8 mouse cellular contexts compared by ENCODE assay signal in the genomic region with DNA sequence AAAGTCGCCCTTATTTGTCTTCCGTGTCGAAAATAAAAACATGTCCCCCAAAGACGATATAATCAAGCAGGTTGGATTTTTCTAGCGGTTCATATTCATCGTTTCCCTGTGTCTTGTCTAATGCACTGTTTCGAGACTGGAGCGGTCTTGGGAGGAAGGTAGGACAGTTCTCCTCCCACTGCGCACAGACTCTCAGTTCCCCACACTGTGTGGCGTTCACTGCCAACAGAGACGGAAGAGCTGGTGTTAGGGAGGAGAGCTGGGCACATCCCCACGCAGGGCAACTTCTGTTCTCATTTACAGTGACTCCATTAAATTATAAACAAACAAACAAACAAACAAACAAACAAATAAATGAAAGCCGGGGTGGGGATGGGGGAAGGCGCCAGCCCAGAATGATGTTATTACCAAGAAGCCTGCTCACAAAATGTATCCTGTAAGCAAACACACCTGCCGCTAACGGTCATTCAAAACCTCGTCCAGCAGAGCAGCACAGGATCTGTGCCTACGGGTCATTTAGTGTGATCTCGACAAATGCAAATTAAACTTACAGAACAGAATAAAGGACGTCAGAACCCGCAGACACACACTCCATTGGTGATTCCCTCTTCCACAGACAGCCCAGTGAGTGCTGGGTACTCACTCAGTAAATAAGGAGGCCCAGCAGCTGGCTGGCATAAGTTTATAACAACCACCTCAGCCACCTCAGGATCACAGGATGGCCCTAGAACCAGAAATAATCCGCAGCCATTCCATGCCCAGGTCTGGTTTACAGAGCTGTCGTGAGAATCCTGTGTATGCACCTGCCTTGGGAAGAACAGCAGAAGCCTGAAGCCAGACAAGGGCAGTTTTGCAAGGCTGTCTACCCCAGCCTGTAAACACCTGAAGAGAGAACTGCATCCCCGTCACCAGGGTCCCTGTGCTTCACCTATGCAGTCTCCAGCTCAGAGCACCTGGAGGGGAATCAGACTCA.
DNase-seq lines count a peak whose midpoint lies in the region; ATAC-seq and TF ChIP-seq lines count a peak whose summit lies in the region.

No protein-coding gene starts in this region.

- peaks cover 59% of the 10 kb centered on the region for H3K4me1 ChIP-seq in embryonic facial prominence, embryonic 15.5 days
- H3K4me1 ChIP-seq in intestine, postnatal 0 days (replicated peaks; ENCODE audit: control insufficient read depth, insufficient read depth, low read length) = no peaks in the 10 kb centered on the region; the same call in 1 of the 2 replicates
- H3K4me1 ChIP-seq in neural tube, embryonic 14.5 days (ENCODE audit: control insufficient read depth, insufficient read depth, low read length) = peaks cover 49% of the 10 kb centered on the region

- H3K27ac ChIP-seq in embryonic facial prominence, embryonic 15.5 days (replicated peaks) = peak overlapping the region; percentile 45; the same call in 1 of the 2 replicates
- H3K27ac ChIP-seq in intestine, postnatal 0 days (ENCODE audit: low read depth, low read length) = 0 out of 2 replicates have a peak overlapping the region, but pooled peaks have one; percentile 16
- H3K27ac ChIP-seq in neural tube, embryonic 14.5 days (ENCODE audit: low read depth, low read length) = peak overlapping the region; percentile 93

- peak overlapping the region; percentile 26 for H3K4me3 ChIP-seq in embryonic facial prominence, embryonic 15.5 days (replicated peaks)
- peak overlapping the region; percentile 16 for H3K4me3 ChIP-seq in intestine, postnatal 0 days (ENCODE audit: low read depth, low read length)
- peak overlapping the region; percentile 20 for H3K4me3 ChIP-seq in neural tube, embryonic 14.5 days (ENCODE audit: low read depth, low read length)

- ATAC-seq in embryonic facial prominence, embryonic 15.5 days (ENCODE audit: insufficient number of reproducible peaks, low FRiP score, low TSS enrichment, low read depth) = no peak; the same call in 1 of the 2 replicates
- peak; percentile 39; the same call in 1 of the 2 replicates for ATAC-seq in intestine, postnatal 0 days
- peak; percentile 83 for ATAC-seq in neural tube, embryonic 14.5 days (ENCODE audit: low read depth)

- H3K9ac ChIP-seq in embryonic facial prominence, embryonic 15.5 days = peak overlapping the region; percentile 31; the same call in 1 of the 2 replicates
- no peak overlapping the region for H3K9ac ChIP-seq in intestine, postnatal 0 days (ENCODE audit: low read depth, low read length)
- peak overlapping the region; percentile 65 for H3K9ac ChIP-seq in neural tube, embryonic 14.5 days (replicated peaks; ENCODE audit: low read depth, low read length)

- H3K9me3 ChIP-seq in embryonic facial prominence, embryonic 15.5 days (replicated peaks) = no peaks in the 10 kb centered on the region
- H3K9me3 ChIP-seq in intestine, postnatal 0 days (ENCODE audit: control insufficient read depth) = no peaks in the 10 kb centered on the region
- H3K9me3 ChIP-seq in neural tube, embryonic 14.5 days (ENCODE audit: control insufficient read depth, low read length) = no peaks in the 10 kb centered on the region

- H3K4me2 ChIP-seq in embryonic facial prominence, embryonic 15.5 days (replicated peaks) = peak overlapping the region; percentile 50
- H3K4me2 ChIP-seq in intestine, postnatal 0 days (replicated peaks; ENCODE audit: low read depth) = peak overlapping the region; percentile 50
- H3K4me2 ChIP-seq in neural tube, embryonic 14.5 days (ENCODE audit: low read depth, low read length) = peak overlapping the region; percentile 61

- peak; percentile 44 for DNase-seq in layer of hippocampus, adult 9-11 months
- DNase-seq in layer of hippocampus, postnatal 25 days (ENCODE audit: extremely low spot score in 1 of 2, low spot score in 1 of 2) = no peak
- DNase-seq in ovary, postnatal 10 days (ENCODE audit: low spot score) = no peak
- no peak for DNase-seq in adrenal gland, adult 2 months
- DNase-seq in lung, adult 18-20 months = no peak

- WGBS in embryonic facial prominence, embryonic 15.5 days = 19% methylated on average over 24 of the region's 24 CpGs
- WGBS in intestine, postnatal 0 days = 24% methylated on average over 24 of the region's 24 CpGs
- WGBS in neural tube, embryonic 14.5 days = 12% methylated on average over 24 of the region's 24 CpGs

- H3K27me3 ChIP-seq in embryonic facial prominence, embryonic 15.5 days = no peaks in the 10 kb centered on the region
- no peaks in the 10 kb centered on the region for H3K27me3 ChIP-seq in intestine, postnatal 0 days (replicated peaks; ENCODE audit: control insufficient read depth, insufficient read depth, low read length)
- no peaks in the 10 kb centered on the region for H3K27me3 ChIP-seq in neural tube, embryonic 14.5 days (ENCODE audit: control insufficient read depth, insufficient read depth, low read length)

- no peaks in the 10 kb centered on the region for H3K36me3 ChIP-seq in embryonic facial prominence, embryonic 15.5 days
- no peaks in the 10 kb centered on the region for H3K36me3 ChIP-seq in intestine, postnatal 0 days (ENCODE audit: control insufficient read depth, insufficient read depth)
- no peaks in the 10 kb centered on the region for H3K36me3 ChIP-seq in neural tube, embryonic 14.5 days (ENCODE audit: control insufficient read depth, insufficient read depth, low read length)

- no peak for TF ChIP-seq CTCF in intestine, postnatal 0 days (IDR thresholded peaks at IDR 0.05; ENCODE audit: low read depth)

Comparison
In these comparisons a context has a peak if more than half of its experiments do, and no peak if none do; other contexts are left out.
1. H3K27ac ChIP-seq: peak in every context shown above with its lines; median percentile 93 in neural tube, embryonic 14.5 days; 45 in embryonic facial prominence, embryonic 15.5 days; 16 in intestine, postnatal 0 days.